Mouse (Mus musculus) midbrain, embryonic 16.5 days (tissue): ENCODE data around the gene Atp2b1. TPM values are rescaled to one million over a fixed set of nuclear protein-coding genes. Genes with fewer than 3 reads are reported as not detected.
"Not testable (repeated sequence)": the region's sequence is repeated elsewhere in the genome, so short reads cannot be mapped to it uniquely, and the experiment has no call there.

Experiments
- ATAC-seq: fragments of 200-750 bp; cut with Nextera tagmentation; 2 replicates; pipeline ENCODE4 v1.8.0; 2017; ENCODE audit warnings: moderate TSS enrichment
- H3K27ac ChIP-seq: fragments of 300-500 bp; sonication (generic); 2 replicates; pipeline ENCODE4 v1.5.1; 2014; ENCODE audit warnings: mild to moderate bottlenecking, low read length, mixed read lengths
- H3K27me3 ChIP-seq: fragments of 300-500 bp; sonication (generic); 2 replicates; pipeline ENCODE4 v1.6.1; 2014; ENCODE audit warnings: low read depth, low read length, mixed read lengths; ENCODE audit not compliant: control insufficient read depth, insufficient read depth
- H3K36me3 ChIP-seq: fragments of 300-500 bp; sonication (generic); 2 replicates; pipeline ENCODE4 v1.6.1; 2014; ENCODE audit warnings: mild to moderate bottlenecking, low read length, moderate library complexity, mixed read lengths; ENCODE audit not compliant: control insufficient read depth, insufficient read depth
- H3K4me1 ChIP-seq: fragments of 300-500 bp; sonication (generic); 2 replicates; pipeline ENCODE4 v1.6.1; 2014; ENCODE audit warnings: mild to moderate bottlenecking, low read length, mixed read lengths; ENCODE audit not compliant: control insufficient read depth, insufficient read depth
- H3K4me2 ChIP-seq: fragments of 300-500 bp; sonication (generic); 2 replicates; pipeline ENCODE4 v1.6.1; 2014; ENCODE audit warnings: mild to moderate bottlenecking, low read length, mixed read lengths
- H3K4me3 ChIP-seq: fragments of 300-500 bp; sonication (generic); 2 replicates; pipeline ENCODE4 v1.5.1; 2014; ENCODE audit warnings: low read depth, mild to moderate bottlenecking, low read length, moderate library complexity, mixed read lengths
- H3K9ac ChIP-seq: fragments of 300-500 bp; sonication (generic); 2 replicates; pipeline ENCODE4 v1.6.1; 2014; ENCODE audit warnings: low read depth, low read length, mixed read lengths
- H3K9me3 ChIP-seq: fragments of 300-500 bp; sonication (generic); replicated peaks from 2 replicates; pipeline ENCODE4 v1.6.1; 2014; ENCODE audit warnings: mild to moderate bottlenecking, low read length, mixed read lengths; ENCODE audit not compliant: control insufficient read depth, poor library complexity, severe bottlenecking
- WGBS: fragments of 180-500 bp; shearing (Covaris S2); extraction: QIAGEN DNeasy Blood & Tissue Kit; methylation state at CpG from one replicate; pipeline ENCODE4 v1.1.7; 2014; 5-methylcytosine and 5-hydroxymethylcytosine counted together
- polyA plus RNA-seq: library from polyadenylated mRNA; unstranded; fragments of >200 nt; fragmentation: Nextera tagmentation; extraction: Ambion mirVana; gene quantifications from 2 replicates; pipeline ENCODE4 v1.2.1, GENCODE M21; 2015

Gene Atp2b1
- polyA plus RNA-seq, 1 experiment from 2014 or later = 246 TPM

DNA sequence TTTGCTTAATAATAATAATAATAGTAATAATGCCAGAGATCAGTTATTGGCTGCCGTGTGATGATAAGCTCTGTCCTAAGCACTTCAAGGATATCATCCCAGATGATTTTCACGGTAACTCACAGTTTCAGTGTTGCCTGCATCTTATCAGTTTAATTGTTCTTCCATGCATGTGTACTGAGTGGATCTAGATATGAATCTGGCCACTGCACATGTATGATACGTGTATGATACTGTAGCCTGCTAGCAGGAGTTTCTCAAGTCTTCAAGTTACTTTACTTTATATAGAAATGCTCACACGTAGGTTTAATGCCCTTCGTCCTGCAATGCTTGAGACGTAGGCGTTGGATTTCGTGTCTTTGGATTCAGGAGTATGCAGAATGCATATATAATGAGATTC lies 65.7 kb downstream of the Atp2b1 start:
- H3K4me3 ChIP-seq = no peak overlapping the region
- 62% methylated on average over 8 of the region's 8 CpGs for WGBS
- H3K9ac ChIP-seq = no peak overlapping the region
- peaks cover 19% of the 10 kb centered on the region for H3K4me1 ChIP-seq
- no peak overlapping the region for H3K27ac ChIP-seq
- no peak for ATAC-seq
- H3K36me3 ChIP-seq = no peaks in the 10 kb centered on the region; the same call in 1 of the 2 replicates
- H3K4me2 ChIP-seq = no peak overlapping the region
- H3K9me3 ChIP-seq = no peaks in the 10 kb centered on the region
- H3K27me3 ChIP-seq = no peaks in the 10 kb centered on the region

DNA sequence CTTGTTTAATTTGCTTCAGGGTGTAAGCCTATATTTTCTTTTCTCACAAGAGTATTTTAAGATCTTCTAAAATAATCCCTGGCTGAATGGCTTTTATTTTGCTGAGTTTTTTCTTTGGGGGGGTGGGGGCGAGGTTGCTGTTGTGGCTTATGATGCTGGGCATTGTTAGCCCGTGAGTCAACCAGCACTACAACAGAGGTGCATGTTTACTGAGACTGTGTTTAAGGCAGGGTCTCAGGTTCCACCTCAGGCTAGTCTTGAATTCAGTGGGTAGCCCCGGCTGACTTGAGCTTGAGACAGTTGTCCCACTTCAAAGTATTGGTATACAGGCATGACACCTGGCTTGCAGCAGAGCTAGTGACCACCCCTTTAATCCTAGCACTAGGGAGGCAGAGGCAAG lies 77.8 kb downstream of the Atp2b1 start:
- peaks cover 7% of the 10 kb centered on the region for H3K36me3 ChIP-seq
- no peak overlapping the region for H3K4me2 ChIP-seq
- H3K4me1 ChIP-seq = no peaks in the 10 kb centered on the region
- no peak overlapping the region for H3K27ac ChIP-seq
- no peaks in the 10 kb centered on the region for H3K9me3 ChIP-seq
- 93% methylated on average over 3 of the region's 3 CpGs for WGBS
- ATAC-seq = no peak
- H3K9ac ChIP-seq = no peak overlapping the region
- H3K4me3 ChIP-seq = no peak overlapping the region
- H3K27me3 ChIP-seq = no peaks in the 10 kb centered on the region

DNA sequence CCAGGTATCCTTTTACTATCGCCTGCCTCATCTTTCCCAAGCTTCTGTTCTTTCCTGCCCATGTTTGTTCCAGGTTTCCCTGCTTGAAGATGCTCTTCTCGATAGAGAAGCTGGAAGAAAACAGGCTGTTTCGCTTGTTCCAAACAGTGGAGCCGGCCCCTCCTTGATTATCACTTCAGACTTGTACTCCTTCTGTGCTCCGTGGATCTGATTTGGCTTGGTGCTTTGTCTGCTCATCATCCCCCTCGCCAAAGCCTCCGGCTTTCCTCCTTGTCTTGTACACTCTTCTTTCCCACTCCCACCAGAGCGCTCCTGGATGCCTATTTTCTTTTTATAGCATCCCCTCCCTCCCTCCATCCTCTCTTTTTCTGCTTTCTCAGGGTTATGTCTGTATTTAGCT lies 79.0 kb downstream of the Atp2b1 start:
- H3K9me3 ChIP-seq = no peaks in the 10 kb centered on the region
- H3K4me3 ChIP-seq = no peak overlapping the region
- WGBS = 87% methylated on average over 8 of the region's 8 CpGs
- H3K27ac ChIP-seq = no peak overlapping the region
- no peak for ATAC-seq
- no peaks in the 10 kb centered on the region for H3K27me3 ChIP-seq
- H3K4me2 ChIP-seq = no peak overlapping the region
- no peak overlapping the region for H3K9ac ChIP-seq
- H3K4me1 ChIP-seq = no peaks in the 10 kb centered on the region
- H3K36me3 ChIP-seq = peaks cover 6% of the 10 kb centered on the region

GRCm38 (mm10) chr10:98995016-98995747 lies 81.0 kb downstream of the Atp2b1 start:
- 94% methylated on average over 6 of the region's 6 CpGs for WGBS

GRCm38 (mm10) chr10:99004866-99005265 lies 90.7 kb downstream of the Atp2b1 start:
- Histone ChIP-seq H3K9me3 (no peaks in the 10 kb centered on the region), H3K9ac (no peak overlapping the region), H3K36me3 (peaks cover 11% of the 10 kb centered on the region), H3K27ac (no peak overlapping the region), H3K4me1 (no peaks in the 10 kb centered on the region), H3K4me2 (no peak overlapping the region), H3K4me3 (no peak overlapping the region), H3K27me3 (no peaks in the 10 kb centered on the region)
- ATAC-seq = no peak
- 93% methylated on average over 3 of the region's 3 CpGs for WGBS

More at GRCm38 (mm10) chr10:98995016-98995747, 81.0 kb downstream of the Atp2b1 start:
- H3K36me3 ChIP-seq, H3K27me3 ChIP-seq, H3K27ac ChIP-seq, H3K4me2 ChIP-seq, ATAC-seq, H3K4me3 ChIP-seq, H3K9ac ChIP-seq, H3K4me1 ChIP-seq, H3K9me3 ChIP-seq: not testable (repeated sequence)

GRCm38 (mm10) chr10:99011084-99011483 lies 96.9 kb downstream of the Atp2b1 start:
- WGBS = 72% methylated on average over 3 of the region's 3 CpGs
- no peak for ATAC-seq
- Histone ChIP-seq H3K4me1 (no peaks in the 10 kb centered on the region), H3K4me3 (no peak overlapping the region), H3K27me3 (no peaks in the 10 kb centered on the region), H3K4me2 (no peak overlapping the region), H3K36me3 (peaks cover 19% of the 10 kb centered on the region), H3K9ac (no peak overlapping the region), H3K9me3 (no peaks in the 10 kb centered on the region), H3K27ac (no peak overlapping the region)

GRCm38 (mm10) chr10:99012086-99012485 lies 97.9 kb downstream of the Atp2b1 start:
- Histone ChIP-seq H3K36me3 (peaks cover 24% of the 10 kb centered on the region), H3K27ac (no peak overlapping the region)

DNA sequence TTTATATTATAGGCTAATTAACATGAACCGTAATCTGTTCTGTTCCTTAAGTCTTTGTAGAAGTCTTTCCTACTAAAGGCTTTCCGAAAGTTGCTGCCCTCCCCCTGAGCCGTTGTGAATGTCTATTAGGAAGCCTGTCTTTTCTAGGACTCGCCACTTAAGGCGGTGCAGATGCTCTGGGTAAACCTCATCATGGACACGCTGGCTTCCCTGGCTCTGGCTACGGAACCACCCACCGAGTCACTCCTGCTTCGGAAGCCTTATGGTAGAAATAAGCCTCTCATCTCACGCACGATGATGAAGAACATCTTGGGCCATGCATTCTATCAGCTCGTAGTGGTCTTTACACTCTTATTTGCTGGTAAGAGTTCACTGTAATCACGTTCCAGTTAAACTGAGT lies 100.5 kb downstream of the Atp2b1 start:
- H3K4me2 ChIP-seq = no peak overlapping the region
- no peaks in the 10 kb centered on the region for H3K9me3 ChIP-seq
- H3K27me3 ChIP-seq = no peaks in the 10 kb centered on the region
- ATAC-seq = no peak
- H3K27ac ChIP-seq = no peak overlapping the region
- no peak overlapping the region for H3K4me3 ChIP-seq
- peaks cover 28% of the 10 kb centered on the region for H3K36me3 ChIP-seq
- no peaks in the 10 kb centered on the region for H3K4me1 ChIP-seq
- H3K9ac ChIP-seq = no peak overlapping the region
- 93% methylated on average over 13 of the region's 13 CpGs for WGBS

More at GRCm38 (mm10) chr10:99012086-99012485, 97.9 kb downstream of the Atp2b1 start:
- Histone ChIP-seq H3K9me3 (no peaks in the 10 kb centered on the region), H3K9ac (no peak overlapping the region), H3K4me2 (no peak overlapping the region), H3K4me1 (no peaks in the 10 kb centered on the region), H3K4me3 (no peak overlapping the region), H3K27me3 (no peaks in the 10 kb centered on the region)
- WGBS = 88% methylated on average over 5 of the region's 5 CpGs
- ATAC-seq = no peak

DNA sequence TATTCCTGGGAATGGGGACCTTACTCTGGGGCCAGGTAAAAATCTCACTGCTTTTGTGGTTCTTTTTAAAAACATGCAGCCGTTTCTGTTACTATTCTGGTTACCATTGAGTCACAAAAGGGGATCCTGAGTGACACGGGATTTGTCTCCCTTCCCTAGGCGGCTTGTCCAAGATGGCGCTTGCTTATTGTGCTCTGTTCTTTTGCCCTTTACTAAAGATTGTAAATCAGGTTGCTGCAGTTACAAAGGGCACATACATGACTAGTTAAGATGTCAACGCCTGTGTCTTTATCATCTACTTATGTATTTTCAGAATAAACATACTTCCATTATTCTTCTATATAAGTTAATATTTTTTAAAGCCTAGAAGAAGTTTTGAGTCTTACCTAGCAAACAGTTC lies 102.8 kb downstream of the Atp2b1 start:
- no peak overlapping the region for H3K27ac ChIP-seq
- H3K4me2 ChIP-seq = no peak overlapping the region
- H3K36me3 ChIP-seq = peaks cover 28% of the 10 kb centered on the region
- no peak overlapping the region for H3K9ac ChIP-seq
- no peaks in the 10 kb centered on the region for H3K4me1 ChIP-seq
- no peak for ATAC-seq
- no peak overlapping the region for H3K4me3 ChIP-seq
- no peaks in the 10 kb centered on the region for H3K27me3 ChIP-seq
- H3K9me3 ChIP-seq = no peaks in the 10 kb centered on the region
- 66% methylated on average over 5 of the region's 5 CpGs for WGBS
